Mouse (Mus musculus): Measurements from ENCODE around the gene Exosc2.

DNA sequence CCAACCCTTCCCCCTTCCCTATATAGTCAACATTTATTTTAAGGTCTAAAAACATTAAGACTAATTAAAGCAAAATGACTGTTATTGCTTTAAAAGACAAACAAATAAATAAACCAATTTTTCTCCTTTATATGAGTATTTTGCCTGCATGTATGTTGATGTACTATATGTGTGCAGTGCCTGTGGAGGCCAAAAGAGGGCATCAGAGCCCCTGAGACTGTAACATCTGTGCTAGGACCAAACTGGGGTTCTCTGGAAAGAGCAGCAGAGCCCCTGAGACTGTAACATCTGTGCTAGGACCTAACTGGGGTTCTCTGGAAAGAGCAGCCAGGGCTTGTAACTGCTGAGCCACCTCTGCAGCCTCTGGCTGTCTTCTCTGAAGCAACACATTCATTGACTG lies 27.7 kb downstream of the Exosc2 start:
- TF ChIP-seq CTCF (IDR thresholded peaks at IDR 0.05; ENCODE audit: low read depth, low read length): peak; percentile 21; the same call in 1 of the 2 replicates
- TF ChIP-seq POLR2A (IDR thresholded peaks at IDR 0.05; ENCODE audit: borderline replicate concordance, low read depth, low read length): no peak
